8 mouse cellular contexts compared by ENCODE assay signal in genomic region chr7:44373889-44374652, GRCm38 (mm10). TPM values are rescaled to one million over a fixed set of nuclear protein-coding genes. Genes with fewer than 3 reads are reported as not detected.
DNase-seq lines count a peak whose midpoint lies in the region; ATAC-seq and TF ChIP-seq lines count a peak whose summit lies in the region.

No protein-coding gene starts in this region.

- no peaks in the 10 kb centered on the region for H3K36me3 ChIP-seq in hindbrain, embryonic 16.5 days (ENCODE audit: control insufficient read depth, insufficient read depth, low read length)

- peak; percentile 93 for ATAC-seq in Patski
- peak; percentile 95 for ATAC-seq in hindbrain, embryonic 16.5 days

- peak overlapping the region; percentile 94 for H3K4me2 ChIP-seq in hindbrain, embryonic 16.5 days (ENCODE audit: low read length)

- no peak for TF ChIP-seq CTCF in Patski (IDR thresholded peaks at IDR 0.05)

- 1% methylated on average over 19 of the region's 19 CpGs for WGBS in hindbrain, embryonic 16.5 days

- CTCF ChIA-PET in Patski (lab: Charles Lee): interaction anchor here (1.7 kb wide), 1 partner anchor 12 kb away, joined by 5 read pairs; no protein-coding TSS in a partner anchor

- H3K27me3 ChIP-seq in Patski: no peaks in the 10 kb centered on the region
- H3K27me3 ChIP-seq in hindbrain, embryonic 16.5 days (replicated peaks; ENCODE audit: control insufficient read depth, insufficient read depth, low read length): no peaks in the 10 kb centered on the region

- POLR2A ChIA-PET in Patski (lab: Charles Lee): interaction anchor here (0.6 kb wide), 1 partner anchor 120 kb away, joined by 5 read pairs; no protein-coding TSS in a partner anchor

- peak overlapping the region; percentile 88 for H3K27ac ChIP-seq in hindbrain, embryonic 16.5 days (ENCODE audit: low read depth, low read length)

- H3K4me3 ChIP-seq in hindbrain, embryonic 16.5 days (ENCODE audit: low read length): peak overlapping the region; percentile 65

- no peaks in the 10 kb centered on the region for H3K9me3 ChIP-seq in hindbrain, embryonic 16.5 days (ENCODE audit: control insufficient read depth, low read length)

- in situ Hi-C loops in Patski (cut with MboI; ENCODE audit: low pct_unique_long_range_greater_than_20kb): no loop called here

- DNase-seq in Patski (ENCODE audit: low read depth, low spot score): peak; percentile 81
- DNase-seq in cerebellum, postnatal 14 days: peak; percentile 77 to 87
- peak; percentile 93 for DNase-seq in gastrocnemius, adult 18-20 months (ENCODE audit: low spot score)
- DNase-seq in left cerebral cortex, adult 18-20 months (ENCODE audit: low spot score in 2 of 2): peak; percentile 76 to 86
- DNase-seq in lung, postnatal 4 days: peak; percentile 79 to 87
- DNase-seq in retina, postnatal 1 day: peak; percentile 93
- peak; percentile 84 for DNase-seq in urinary bladder, postnatal 14 days (ENCODE audit: low spot score)

- H3K9ac ChIP-seq in hindbrain, embryonic 16.5 days (ENCODE audit: low read depth, low read length): peak overlapping the region; percentile 79

- peaks cover 15% of the 10 kb centered on the region for H3K4me1 ChIP-seq in hindbrain, embryonic 16.5 days (ENCODE audit: control insufficient read depth, insufficient read depth, low read depth, low read length)

RNA-seq across cellular contexts. Expression of gene Syt3, which starts 9.8 kb away (rescaled TPM):
- polyA plus RNA-seq in Patski (2021): 6.4 TPM
- total RNA-seq in gastrocnemius, adult 18-20 months (2021): 1 to 10 TPM; 3.4 to 4.8 TPM
- 74.8 and 75.6 TPM in 2 replicates for polyA plus RNA-seq in hindbrain, embryonic 16.5 days (2015; fragmentation: Nextera tagmentation; extraction: Ambion mirVana)
- 10 to 100 TPM; 56.6 to 66.2 TPM for total RNA-seq in left cerebral cortex, adult 18-20 months (2021)

RNA-seq across cellular contexts. Expression of gene 1700008O03Rik, which starts 11.5 kb away (rescaled TPM):
- polyA plus RNA-seq in Patski (2021): 0.98 TPM
- under 1 TPM in 1 of 2 experiments, not detected in 1; 0.25 TPM for total RNA-seq in gastrocnemius, adult 18-20 months (2021)
- 3.6 and 3.8 TPM in 2 replicates for polyA plus RNA-seq in hindbrain, embryonic 16.5 days (2015; fragmentation: Nextera tagmentation; extraction: Ambion mirVana)
- 1 to 10 TPM in 1 of 2 experiments, under 1 TPM in 1; 0.98 to 2.7 TPM for total RNA-seq in left cerebral cortex, adult 18-20 months (2021)

RNA-seq across cellular contexts. Expression of gene Lrrc4b, which starts 54.7 kb away (rescaled TPM):
- 0.03 TPM for polyA plus RNA-seq in Patski (2021)
- under 1 TPM in 1 of 2 experiments, not detected in 1; 0.12 TPM for total RNA-seq in gastrocnemius, adult 18-20 months (2021)
- polyA plus RNA-seq in hindbrain, embryonic 16.5 days (2015; fragmentation: Nextera tagmentation; extraction: Ambion mirVana): 12.4 and 12.6 TPM in 2 replicates
- 100 to 1,000 TPM; 284 to 289 TPM for total RNA-seq in left cerebral cortex, adult 18-20 months (2021)

Comparison
In these comparisons a context has a peak if more than half of its experiments do, and no peak if none do; other contexts are left out.
1. Peak in every context shown above with its lines: DNase-seq, ATAC-seq, H3K4me3 ChIP-seq and H3K27ac ChIP-seq.
2. RNA of gene Syt3, which starts 9.8 kb away (total RNA-seq): 56.6 to 66.2 TPM in left cerebral cortex, adult 18-20 months; 3.4 to 4.8 TPM in gastrocnemius, adult 18-20 months; every median in the first group is over 4 times any median in the second.
3. RNA of gene Lrrc4b, which starts 54.7 kb away (total RNA-seq): 284 to 289 TPM in left cerebral cortex, adult 18-20 months; 0.12 TPM in gastrocnemius, adult 18-20 months; every median in the first group is over 100 times any median in the second.